Mouse (Mus musculus) forebrain, embryonic 10.5 days (tissue): ENCODE measurements around the gene Gm11397. TPM values are rescaled to one million over a fixed set of nuclear protein-coding genes. Genes with fewer than 3 reads are reported as not detected.
"Not testable (repeated sequence)": the region's sequence is repeated elsewhere in the genome, so short reads cannot be mapped to it uniquely, and the experiment has no call there.

Experiments
- DNase-seq: peaks from one replicate; pipeline ENCODE4 v3.0.0-alpha.2; 2017; ENCODE audit warnings: low spot score; ENCODE audit errors: extremely low spot score
- H3K27ac ChIP-seq: fragments of 300-500 bp; sonication (generic); 2 replicates; pipeline ENCODE4 v1.5.1; 2016; ENCODE audit warnings: mild to moderate bottlenecking
- H3K27me3 ChIP-seq: fragments of 300-500 bp; sonication (generic); 2 replicates; pipeline ENCODE4 v1.6.1; 2016; ENCODE audit warnings: mild to moderate bottlenecking; ENCODE audit not compliant: poor library complexity, severe bottlenecking
- H3K36me3 ChIP-seq: fragments of 300-500 bp; sonication (generic); replicated peaks from 2 replicates; pipeline ENCODE4 v1.6.1; 2016; ENCODE audit warnings: mild to moderate bottlenecking, moderate library complexity
- H3K4me1 ChIP-seq: fragments of 300-500 bp; sonication (generic); 2 replicates; pipeline ENCODE4 v1.6.1; 2016
- H3K4me3 ChIP-seq: fragments of 300-500 bp; sonication (generic); 2 replicates; pipeline ENCODE4 v1.5.1; 2016; ENCODE audit warnings: mild to moderate bottlenecking, moderate library complexity
- H3K9me3 ChIP-seq: fragments of 300-500 bp; sonication (generic); 2 replicates; pipeline ENCODE4 v1.6.1; 2016; ENCODE audit warnings: mild to moderate bottlenecking, moderate library complexity
- WGBS: fragments of 180-500 bp; shearing (Covaris S2); methylation state at CpG from one replicate; pipeline ENCODE4 v1.1.7; 2016; 5-methylcytosine and 5-hydroxymethylcytosine counted together
- polyA plus RNA-seq: library from polyadenylated mRNA; unstranded; fragments of >200 nt; fragmentation: Nextera tagmentation; extraction: Ambion mirVana; gene quantifications from 2 replicates; pipeline ENCODE4 v1.2.1, GENCODE M21; 2016

Gene Gm11397
- polyA plus RNA-seq = not detected in 2 replicates

GRCm38 (mm10) chr13:33395461-33395860, at the start of gene Gm11397:
TSS of gene Gm11397 (plus strand) at chr13:33395761.
- H3K27me3 ChIP-seq, H3K4me3 ChIP-seq, H3K9me3 ChIP-seq, H3K27ac ChIP-seq, DNase-seq, H3K36me3 ChIP-seq, H3K4me1 ChIP-seq: not testable (repeated sequence)
- 89% methylated on average over 2 of the region's 2 CpGs for WGBS

- H3K36me3 ChIP-seq = not testable (repeated sequence)
These were observed 38.9 kb upstream of the Gm11397 start for GRCm38 (mm10) chr13:33356666-33357065.

GRCm38 (mm10) chr13:33432714-33433113, 37.2 kb downstream of the Gm11397 start:
- not testable (repeated sequence) for H3K27ac ChIP-seq, H3K27me3 ChIP-seq, H3K4me1 ChIP-seq, H3K4me3 ChIP-seq, H3K36me3 ChIP-seq, H3K9me3 ChIP-seq, DNase-seq

More at GRCm38 (mm10) chr13:33356666-33357065, 38.9 kb upstream of the Gm11397 start:
- not testable (repeated sequence) for H3K9me3 ChIP-seq, H3K27ac ChIP-seq, H3K27me3 ChIP-seq, DNase-seq, H3K4me1 ChIP-seq, H3K4me3 ChIP-seq
- 100% methylated on average over 1 of the region's 1 CpGs for WGBS

Other genes with a start within 250 kb of the Gm11397 start
- gene Serpinb9c, start 236.0 kb upstream of the Gm11397 start, polyA plus RNA-seq = not detected in 2 replicates
- not detected in 2 replicates for gene Serpinb9d, start 202.8 kb upstream of the Gm11397 start, polyA plus RNA-seq
- not detected in 2 replicates for gene Serpinb9e, start 146.1 kb upstream of the Gm11397 start, polyA plus RNA-seq
- gene Serpinb9f, start 71.7 kb upstream of the Gm11397 start, polyA plus RNA-seq = not detected in 2 replicates
- not detected in 2 replicates for gene Serpinb9g, start 89.0 kb downstream of the Gm11397 start, polyA plus RNA-seq